Mouse (Mus musculus) layer of hippocampus, postnatal 36 days (tissue): ENCODE measurements around the gene Mks1. TPM values are rescaled to one million over a fixed set of nuclear protein-coding genes. Genes with fewer than 3 reads are reported as not detected.

Experiments used
- DNase-seq, 2 experiments: peaks; one replicate each; pipeline ENCODE4 v3.0.0; 2022
- total RNA-seq, 2 experiments: library from RNA; stranded (reverse); gene quantifications; 2 replicates each; pipeline ENCODE4 v1.2.3; 2021

The Mks1 gene
- total RNA-seq, 2 experiments from 2014 or later: 4.5 to 5.1 TPM

DNA sequence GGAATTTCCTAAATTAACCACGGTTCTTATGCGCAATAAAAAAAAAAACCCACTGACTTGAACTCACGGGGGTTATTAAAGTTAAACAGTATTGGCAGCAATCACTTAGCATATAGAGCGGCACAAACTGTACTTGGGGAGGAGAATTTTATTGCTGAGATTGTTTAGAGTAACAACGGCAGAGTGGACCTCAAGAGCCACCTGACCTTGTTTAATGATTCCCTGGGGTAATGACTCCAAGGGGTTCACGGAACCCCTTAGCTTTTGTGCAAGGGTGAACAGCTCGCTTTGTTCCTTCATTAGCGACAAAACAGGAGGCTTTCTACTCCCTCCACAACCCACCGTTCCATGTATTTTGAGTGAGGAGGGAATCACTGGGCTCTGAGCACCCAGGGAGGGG, 26.8 kb downstream of the Mks1 start:
- no peak for DNase-seq

DNA sequence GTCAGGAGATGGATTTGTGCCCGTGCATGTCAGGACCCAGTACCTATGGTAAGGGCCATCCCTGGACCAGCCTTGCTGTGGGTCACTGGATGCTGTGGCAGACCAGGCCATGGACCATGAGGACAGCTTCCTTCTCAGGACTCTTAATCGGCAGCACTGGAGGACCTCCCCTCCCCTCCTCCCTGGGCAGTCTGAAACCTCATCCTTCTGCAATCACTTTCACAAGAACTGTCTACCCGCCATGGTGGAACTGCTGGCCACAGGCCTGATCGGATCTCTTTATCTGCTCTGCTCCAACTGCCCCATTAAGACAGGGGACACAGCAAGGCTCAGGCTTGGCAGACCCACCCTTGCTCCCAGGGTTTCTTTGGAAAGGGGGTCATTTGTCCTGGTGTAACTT, 28.7 kb downstream of the Mks1 start:
- no peak for DNase-seq

DNA sequence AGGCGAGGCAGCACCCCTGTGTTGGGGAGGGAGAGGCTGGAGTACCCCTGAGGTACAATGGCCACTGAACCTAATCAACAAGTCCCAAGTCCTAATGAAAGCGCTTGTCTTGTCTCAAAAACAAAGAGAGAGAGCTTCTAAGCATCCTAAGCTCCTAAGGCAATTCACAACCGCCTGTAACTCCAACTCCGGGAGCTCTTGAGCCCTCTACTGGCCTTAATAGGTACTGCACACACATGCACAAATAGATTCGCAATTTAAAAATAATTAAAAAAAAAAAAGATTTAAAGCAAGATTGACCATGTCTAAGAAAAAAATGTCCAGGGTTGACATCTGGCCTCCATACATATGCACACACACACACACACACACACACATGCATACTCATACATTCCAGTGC, 30.5 kb downstream of the Mks1 start:
- DNase-seq: no peak

DNA sequence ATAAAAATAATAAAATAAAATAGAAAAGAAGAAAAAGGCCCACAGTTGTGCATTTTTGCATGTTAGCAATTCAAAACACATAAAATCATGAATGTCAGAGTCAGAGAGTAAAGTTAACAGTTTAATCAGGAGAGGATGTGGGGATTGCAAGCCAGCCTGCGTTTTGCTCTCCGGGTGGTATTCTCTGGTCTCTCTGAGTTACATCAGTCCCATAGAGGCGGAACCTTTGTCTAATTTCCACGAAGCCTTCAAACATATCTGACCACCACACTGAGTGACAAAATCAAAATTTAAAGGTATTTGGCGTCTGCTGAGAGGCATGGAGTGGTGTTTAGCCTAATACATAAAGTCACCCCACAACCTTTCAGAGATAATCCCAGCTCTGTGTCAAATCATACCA, 31.8 kb downstream of the Mks1 start:
- DNase-seq: no peak

DNA sequence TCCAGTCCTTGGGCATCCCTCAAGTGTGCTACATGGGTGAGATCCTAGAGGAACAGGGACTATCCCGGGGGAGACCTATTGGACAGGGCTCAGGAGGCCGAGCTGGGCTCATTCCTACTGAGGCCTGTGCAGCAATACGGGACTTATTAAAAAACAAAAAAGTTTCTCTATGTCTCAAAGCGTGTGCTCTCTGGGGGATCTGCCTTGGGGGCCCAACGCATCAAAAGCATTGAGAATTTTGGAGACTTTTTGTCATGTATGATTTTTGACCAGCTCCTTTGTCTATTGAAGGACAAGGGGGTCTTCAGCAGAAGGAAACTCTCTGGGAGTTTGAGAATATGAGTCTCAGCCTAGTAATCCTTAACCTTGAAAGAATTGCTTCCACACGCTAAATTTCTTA, 39.2 kb downstream of the Mks1 start, which contains the start of gene Olfr462:
Olfr462 (minus strand) TSS at position 101 of the 400 bp plus-strand sequence.
- DNase-seq: no peak

DNA sequence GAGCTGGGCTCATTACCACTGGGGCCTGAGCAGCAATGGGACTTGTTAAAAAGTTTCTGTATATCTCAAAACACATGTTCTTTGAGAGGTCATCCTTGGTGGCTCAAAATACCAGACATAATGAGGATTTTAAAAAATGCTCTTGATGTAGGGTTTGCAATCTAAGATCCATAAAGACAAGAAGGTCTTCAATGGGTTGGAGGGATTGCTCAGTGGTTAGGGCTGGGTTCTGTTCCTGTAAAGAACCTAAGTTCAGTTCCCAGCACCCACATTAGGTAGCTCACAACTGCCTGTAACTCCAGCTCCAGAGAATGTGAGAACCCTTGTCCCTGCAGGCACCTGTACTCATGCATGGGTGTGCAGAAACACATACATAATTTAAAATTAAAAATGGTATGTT, 44.3 kb downstream of the Mks1 start, which contains the start of gene Olfr463:
Olfr463 (minus strand) TSS at position 101 of the 400 bp plus-strand sequence.
- no peak for DNase-seq

DNA sequence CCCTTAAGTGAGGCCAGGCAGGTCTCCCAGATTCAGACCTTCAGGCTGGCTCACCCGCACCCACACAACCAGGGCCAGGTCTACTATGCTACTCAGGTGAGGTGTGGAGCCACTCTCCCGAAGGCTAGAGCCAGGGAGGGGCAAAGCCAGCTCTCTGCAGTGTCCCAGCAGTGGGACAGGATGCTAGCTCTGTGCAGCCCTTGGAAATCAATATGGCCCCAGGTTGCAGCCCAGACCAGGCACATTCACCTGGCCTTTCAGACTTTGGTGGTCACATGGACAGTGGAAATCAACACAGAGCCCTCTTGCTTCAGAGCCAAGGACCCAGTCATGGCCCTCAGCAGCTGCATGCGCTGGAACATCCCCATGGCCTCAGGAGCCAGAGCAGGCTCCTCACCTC, 51.3 kb downstream of the Mks1 start:
- DNase-seq: no peak

Other genes with a start within 250 kb of the Mks1 start
- under 1 TPM; 0.22 to 0.78 TPM for gene Hsf5, start 236.1 kb upstream of the Mks1 start, total RNA-seq
- 1 to 10 TPM; 2.0 to 2.6 TPM for gene Rnf43, start 190.5 kb upstream of the Mks1 start, total RNA-seq
- gene Supt4a, start 115.7 kb upstream of the Mks1 start, total RNA-seq: 10 to 100 TPM; 71.7 to 78.7 TPM
- gene Tspoap1, start 92.7 kb upstream of the Mks1 start, total RNA-seq: 100 to 1,000 TPM; 146 to 163 TPM
- under 1 TPM; 0.28 to 0.60 TPM for gene Mpo, start 59.6 kb upstream of the Mks1 start, total RNA-seq
- under 1 TPM; 0.12 to 0.18 TPM for gene Lpo, start 24.9 kb upstream of the Mks1 start, total RNA-seq
- not detected for gene Epx, start 22.3 kb downstream of the Mks1 start, total RNA-seq
- not detected for gene Olfr462, start 39.1 kb downstream of the Mks1 start, total RNA-seq
- not detected for gene Olfr463, start 44.2 kb downstream of the Mks1 start, total RNA-seq
- gene Olfr464, start 67.8 kb downstream of the Mks1 start, total RNA-seq: not detected
- gene Dynll2, start 134.3 kb downstream of the Mks1 start, total RNA-seq: 100 to 1,000 TPM; 446 to 473 TPM
- gene Srsf1, start 194.2 kb downstream of the Mks1 start, total RNA-seq: 100 to 1,000 TPM; 232 to 248 TPM
- 10 to 100 TPM; 20.2 to 22.6 TPM for gene Vezf1, start 215.1 kb downstream of the Mks1 start, total RNA-seq
- gene Cuedc1, start 244.8 kb downstream of the Mks1 start, total RNA-seq: 10 to 100 TPM; 27.9 to 31.4 TPM